Mouse (Mus musculus) cerebellum, postnatal 36 days (tissue): Measurements from ENCODE around the gene Foxp2.
A peak's percentile ranks its signal among the peaks of the same experiment; 100 is the strongest.

Experiments
- DNase-seq, 2 experiments: peaks; one replicate each; pipeline ENCODE4 v3.0.0; 2021 to 2022; ENCODE audit warnings: mixed read lengths in 2 of 2

Gene Foxp2

GRCm38 (mm10) chr6:15120916-15121315 lies 219.8 kb downstream of the Foxp2 start:
- no peak for DNase-seq

- no peak for DNase-seq
Measured at GRCm38 (mm10) chr6:15121339-15121738, 220.2 kb downstream of the Foxp2 start.

- no peak for DNase-seq
Measured at GRCm38 (mm10) chr6:15130142-15130541, 229.0 kb downstream of the Foxp2 start.

GRCm38 (mm10) chr6:15142094-15142493 lies 240.9 kb downstream of the Foxp2 start:
- DNase-seq, result no peak

GRCm38 (mm10) chr6:15151619-15152018 lies 250.5 kb downstream of the Foxp2 start:
- DNase-seq, result no peak

- no peak for DNase-seq
Measured at GRCm38 (mm10) chr6:15163508-15164053, 262.4 kb downstream of the Foxp2 start.

GRCm38 (mm10) chr6:15176754-15177153 lies 275.6 kb downstream of the Foxp2 start:
- DNase-seq, result no peak

- no peak for DNase-seq
Measured at GRCm38 (mm10) chr6:15192877-15193276, 291.7 kb downstream of the Foxp2 start.

- DNase-seq, result no peak
Measured at GRCm38 (mm10) chr6:15242176-15242942, 341.2 kb downstream of the Foxp2 start.

GRCm38 (mm10) chr6:15257393-15257792 lies 356.2 kb downstream of the Foxp2 start:
- peak in 1 of 2 experiments; percentile 2 for DNase-seq

GRCm38 (mm10) chr6:15257893-15258292 lies 356.7 kb downstream of the Foxp2 start:
- no peak for DNase-seq

- no peak for DNase-seq
Measured at GRCm38 (mm10) chr6:15268136-15268535, 367.0 kb downstream of the Foxp2 start.

GRCm38 (mm10) chr6:15285213-15285612 lies 384.1 kb downstream of the Foxp2 start:
- no peak for DNase-seq

GRCm38 (mm10) chr6:15294081-15294480 lies 392.9 kb downstream of the Foxp2 start:
- no peak for DNase-seq

- peak in 1 of 2 experiments; percentile 8 for DNase-seq
Measured at GRCm38 (mm10) chr6:15299279-15299678, 398.1 kb downstream of the Foxp2 start.

GRCm38 (mm10) chr6:15310671-15311070 lies 409.5 kb downstream of the Foxp2 start:
- peak in 1 of 2 experiments; percentile 3 for DNase-seq

- DNase-seq, result no peak
Measured at GRCm38 (mm10) chr6:15316948-15317347, 415.8 kb downstream of the Foxp2 start.

- no peak for DNase-seq
Measured at GRCm38 (mm10) chr6:15318343-15318742, 417.2 kb downstream of the Foxp2 start.

GRCm38 (mm10) chr6:15321551-15321974 lies 420.4 kb downstream of the Foxp2 start:
- no peak for DNase-seq

- no peak for DNase-seq
Measured at GRCm38 (mm10) chr6:15323099-15323498, 421.9 kb downstream of the Foxp2 start.

GRCm38 (mm10) chr6:15347705-15348104 lies 446.6 kb downstream of the Foxp2 start:
- no peak for DNase-seq

- DNase-seq, result no peak
Measured at GRCm38 (mm10) chr6:15355852-15356251, 454.7 kb downstream of the Foxp2 start.

- no peak for DNase-seq
Measured at GRCm38 (mm10) chr6:15370281-15370680, 469.1 kb downstream of the Foxp2 start.

- DNase-seq, result no peak
Measured at GRCm38 (mm10) chr6:15370827-15371226, 469.7 kb downstream of the Foxp2 start.

- DNase-seq, result no peak
Measured at GRCm38 (mm10) chr6:15373621-15374020, 472.5 kb downstream of the Foxp2 start.
